Mouse (Mus musculus) erythroblast, embryonic 14.5 days (primary cell): ENCODE results near the gene Gm49337.

Experiments used
- GATA1 ChIP-seq: IDR thresholded peaks from 2 replicates; pipeline ENCODE4 v1.6.1; 2012; ENCODE audit warnings: low read length, inconsistent platforms, mixed read lengths
- TAL1 ChIP-seq: IDR thresholded peaks from 3 replicates; pipeline ENCODE4 v1.6.1; 2012; ENCODE audit warnings: low read length, inconsistent platforms, mixed read lengths

GRCm38 (mm10) chr4:116192286-116192835 lies 19.2 kb downstream of the Gm49337 start:
- TF ChIP-seq GATA1 = no peak
- TF ChIP-seq TAL1 = no peak
